Mouse (Mus musculus) forebrain, embryonic 16.5 days (tissue): ENCODE data around the gene Sspo. TPM values are rescaled to one million over a fixed set of nuclear protein-coding genes. Genes with fewer than 3 reads are reported as not detected.

ENCODE experiments used
- ATAC-seq: fragments of 200-750 bp; cut with Nextera tagmentation; 2 replicates; pipeline ENCODE4 v1.8.0; 2017; ENCODE audit warnings: mild to moderate bottlenecking, moderate library complexity
- H3K27ac ChIP-seq: fragments of 300-500 bp; sonication (generic); 2 replicates; pipeline ENCODE4 v1.5.1; 2014; ENCODE audit warnings: low read length, control low read depth
- H3K27me3 ChIP-seq: fragments of 300-500 bp; sonication (generic); replicated peaks from 2 replicates; pipeline ENCODE4 v1.6.1; 2014; ENCODE audit warnings: low read length; ENCODE audit not compliant: control insufficient read depth, insufficient read depth
- H3K36me3 ChIP-seq: fragments of 300-500 bp; sonication (generic); 2 replicates; pipeline ENCODE4 v1.6.1; 2014; ENCODE audit not compliant: control insufficient read depth, insufficient read depth
- H3K4me1 ChIP-seq: fragments of 300-500 bp; sonication (generic); replicated peaks from 2 replicates; pipeline ENCODE4 v1.6.1; 2014; ENCODE audit warnings: low read length; ENCODE audit not compliant: control insufficient read depth, insufficient read depth
- H3K4me2 ChIP-seq: fragments of 300-500 bp; sonication (generic); 2 replicates; pipeline ENCODE4 v1.6.1; 2014; ENCODE audit warnings: mild to moderate bottlenecking, low read length, control low read depth
- H3K4me3 ChIP-seq: fragments of 300-500 bp; sonication (generic); replicated peaks from 2 replicates; pipeline ENCODE4 v1.5.1; 2014; ENCODE audit warnings: mild to moderate bottlenecking, low read length, control low read depth
- H3K9ac ChIP-seq: fragments of 300-500 bp; sonication (generic); replicated peaks from 2 replicates; pipeline ENCODE4 v1.6.1; 2014; ENCODE audit warnings: low read depth, low read length, control low read depth
- H3K9me3 ChIP-seq: fragments of 300-500 bp; sonication (generic); 2 replicates; pipeline ENCODE4 v1.6.1; 2016; ENCODE audit warnings: low read length; ENCODE audit not compliant: control insufficient read depth
- WGBS: fragments of 180-500 bp; shearing (Covaris S2); extraction: QIAGEN DNeasy Blood & Tissue Kit; methylation state at CpG from one replicate; pipeline ENCODE4 v1.1.7; 2014; 5-methylcytosine and 5-hydroxymethylcytosine counted together
- polyA plus RNA-seq: library from polyadenylated mRNA; unstranded; fragments of >200 nt; fragmentation: Nextera tagmentation; extraction: Ambion mirVana; gene quantifications from 2 replicates; pipeline ENCODE4 v1.2.1, GENCODE M21; 2015

Sspo gene
- polyA plus RNA-seq, 1 experiment from 2014 or later = 0.16 TPM

GRCm38 (mm10) chr6:48443592-48444309 lies 4.3 kb upstream of the Sspo start:
- peaks cover 9% of the 10 kb centered on the region for H3K36me3 ChIP-seq
- WGBS = 2% methylated on average over 19 of the region's 19 CpGs

GRCm38 (mm10) chr6:48444310-48445180 lies 3.5 kb upstream of the Sspo start:
- Histone ChIP-seq H3K4me2 (peak overlapping the region; percentile 88), H3K9me3 (no peaks in the 10 kb centered on the region), H3K27ac (peak overlapping the region; percentile 85), H3K9ac (peak overlapping the region; percentile 74), H3K36me3 (peaks cover 9% of the 10 kb centered on the region), H3K27me3 (no peaks in the 10 kb centered on the region; the same call in 1 of the 2 replicates), H3K4me3 (peak overlapping the region; percentile 64), H3K4me1 (peaks cover 12% of the 10 kb centered on the region)
- ATAC-seq = peak; percentile 74
- under 1% methylated on average over 27 of the region's 34 CpGs for WGBS

More at GRCm38 (mm10) chr6:48443592-48444309, 4.3 kb upstream of the Sspo start:
- Histone ChIP-seq H3K9ac (peak overlapping the region; percentile 74), H3K27ac (peak overlapping the region; percentile 84), H3K27me3 (no peaks in the 10 kb centered on the region; the same call in 1 of the 2 replicates), H3K4me1 (peaks cover 12% of the 10 kb centered on the region), H3K4me2 (peak overlapping the region; percentile 88), H3K9me3 (no peaks in the 10 kb centered on the region), H3K4me3 (peak overlapping the region; percentile 64)
- peak; percentile 81 for ATAC-seq

GRCm38 (mm10) chr6:48445181-48446101 lies 2.6 kb upstream of the Sspo start, which contains the start of gene Zfp467:
Gene Zfp467, minus strand, starts transcription at chr6:48445825.
- peak within 1 kb of the TSS; percentile 88 for H3K4me2 ChIP-seq
- peak within 1 kb of the TSS; percentile 85 for H3K27ac ChIP-seq
- H3K27me3 ChIP-seq = no peaks in the 10 kb centered on the region
- H3K9ac ChIP-seq = peak within 1 kb of the TSS; percentile 74
- H3K9me3 ChIP-seq = no peaks in the 10 kb centered on the region
- peaks cover 12% of the 10 kb centered on the region for H3K4me1 ChIP-seq
- peak; percentile 36 for ATAC-seq
- 1% methylated on average over 64 of the region's 65 CpGs for WGBS
- peaks cover 9% of the 10 kb centered on the region for H3K36me3 ChIP-seq
- peak within 1 kb of the TSS; percentile 64 for H3K4me3 ChIP-seq

- H3K36me3 ChIP-seq = peaks cover 9% of the 10 kb centered on the region
- no peak for ATAC-seq
- peaks cover 12% of the 10 kb centered on the region for H3K4me1 ChIP-seq
- H3K9ac ChIP-seq = peak overlapping the region; percentile 74; the same call in 1 of the 2 replicates
- peak overlapping the region; percentile 64 for H3K4me3 ChIP-seq
- no peak overlapping the region for H3K27ac ChIP-seq
- peak overlapping the region; percentile 88 for H3K4me2 ChIP-seq
- WGBS = 34% methylated on average over 3 of the region's 3 CpGs
- H3K9me3 ChIP-seq = no peaks in the 10 kb centered on the region
- H3K27me3 ChIP-seq = no peaks in the 10 kb centered on the region
Observed at GRCm38 (mm10) chr6:48446256-48446655, 1.8 kb upstream of the Sspo start.

- 83% methylated on average over 3 of the region's 3 CpGs for WGBS
- ATAC-seq = no peak
- Histone ChIP-seq H3K9me3 (no peaks in the 10 kb centered on the region), H3K4me3 (no peak overlapping the region), H3K27me3 (no peaks in the 10 kb centered on the region), H3K27ac (no peak overlapping the region), H3K36me3 (peaks cover 6% of the 10 kb centered on the region), H3K4me1 (peaks cover 12% of the 10 kb centered on the region), H3K4me2 (no peak overlapping the region), H3K9ac (no peak overlapping the region)
Observed at GRCm38 (mm10) chr6:48446896-48447295, 1.1 kb upstream of the Sspo start.

- no peaks in the 10 kb centered on the region for H3K36me3 ChIP-seq
- no peak for ATAC-seq
- H3K4me2 ChIP-seq = no peak overlapping the region
- no peak overlapping the region for H3K9ac ChIP-seq
- H3K4me3 ChIP-seq = no peak overlapping the region
- H3K27me3 ChIP-seq = no peaks in the 10 kb centered on the region
- no peak overlapping the region for H3K27ac ChIP-seq
- 85% methylated on average over 7 of the region's 7 CpGs for WGBS
- peaks cover 7% of the 10 kb centered on the region for H3K4me1 ChIP-seq
- H3K9me3 ChIP-seq = no peaks in the 10 kb centered on the region
Observed at GRCm38 (mm10) chr6:48448527-48448926, 498 bp downstream of the Sspo start.

GRCm38 (mm10) chr6:48452151-48452550 lies 4.1 kb downstream of the Sspo start:
- Histone ChIP-seq H3K9me3 (no peaks in the 10 kb centered on the region), H3K4me2 (no peak overlapping the region), H3K36me3 (no peaks in the 10 kb centered on the region), H3K9ac (no peak overlapping the region), H3K4me1 (no peaks in the 10 kb centered on the region), H3K27me3 (no peaks in the 10 kb centered on the region), H3K27ac (no peak overlapping the region), H3K4me3 (no peak overlapping the region)
- WGBS = 74% methylated on average over 1 of the region's 1 CpGs
- no peak for ATAC-seq

- Histone ChIP-seq H3K27me3 (no peaks in the 10 kb centered on the region), H3K4me3 (no peak overlapping the region), H3K4me1 (no peaks in the 10 kb centered on the region), H3K4me2 (no peak overlapping the region), H3K9ac (no peak overlapping the region), H3K36me3 (no peaks in the 10 kb centered on the region), H3K27ac (no peak overlapping the region), H3K9me3 (no peaks in the 10 kb centered on the region)
- ATAC-seq = no peak
- WGBS = 72% methylated on average over 3 of the region's 3 CpGs
Observed at GRCm38 (mm10) chr6:48452771-48453170, 4.7 kb downstream of the Sspo start.
